Comparison of ENCODE assay signal across 24 mouse cellular contexts in the genomic region with DNA sequence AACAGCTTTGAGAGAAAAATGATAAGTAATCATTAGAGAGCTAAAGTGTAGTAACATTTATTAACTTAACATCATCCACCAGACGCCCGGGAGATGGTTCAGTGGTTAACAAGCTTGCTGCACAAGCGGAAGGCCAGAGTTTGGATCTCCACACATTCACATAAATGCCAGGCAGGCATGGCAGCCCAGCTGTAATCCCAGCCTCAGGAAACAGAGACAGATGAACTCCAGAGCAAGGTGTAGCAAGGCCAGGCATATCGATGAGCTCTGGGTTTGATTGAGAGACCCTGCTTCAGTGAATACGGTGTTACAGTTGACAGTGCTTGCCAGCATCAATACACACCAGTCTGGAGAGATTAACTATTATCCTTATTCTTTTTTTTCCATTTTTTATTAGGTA.
"Had no signal": no experiment of that assay in that cellular context is flagged by ENCODE, and none has a peak within 500 bp of the region (broad histone marks: within the 10 kb centered on the region; RNA-seq: fewer than 3 reads in every experiment).

No protein-coding gene starts in this region.

- H3K36me3 ChIP-seq: kidney, embryonic 15.5 days; limb, embryonic 10.5 days; limb, embryonic 13.5 days; liver, embryonic 12.5 days; liver, embryonic 15.5 days; lung, embryonic 15.5 days; midbrain, embryonic 10.5 days; neural tube, embryonic 12.5 days; neural tube, embryonic 15.5 days had no signal

- H3K9ac ChIP-seq: kidney, embryonic 15.5 days; limb, embryonic 13.5 days; liver, embryonic 12.5 days; liver, embryonic 15.5 days; lung, embryonic 15.5 days; neural tube, embryonic 12.5 days; neural tube, embryonic 15.5 days had no signal

- H3K9me3 ChIP-seq: kidney, embryonic 15.5 days; limb, embryonic 10.5 days; limb, embryonic 13.5 days; liver, embryonic 12.5 days; liver, embryonic 15.5 days; lung, embryonic 15.5 days; midbrain, embryonic 10.5 days; neural tube, embryonic 12.5 days; neural tube, embryonic 15.5 days had no signal

- H3K27me3 ChIP-seq: kidney, embryonic 15.5 days; limb, embryonic 13.5 days; liver, embryonic 12.5 days; liver, embryonic 15.5 days; lung, embryonic 15.5 days; neural tube, embryonic 12.5 days; neural tube, embryonic 15.5 days had no signal

- H3K4me1 ChIP-seq: kidney, embryonic 15.5 days; limb, embryonic 10.5 days; limb, embryonic 13.5 days; liver, embryonic 12.5 days; liver, embryonic 15.5 days; lung, embryonic 15.5 days; megakaryocyte, embryonic 14.5 days; midbrain, embryonic 10.5 days; neural tube, embryonic 12.5 days; neural tube, embryonic 15.5 days had no signal

- H3K4me3 ChIP-seq: kidney, embryonic 15.5 days; limb, embryonic 10.5 days; limb, embryonic 13.5 days; liver, embryonic 12.5 days; liver, embryonic 15.5 days; lung, embryonic 15.5 days; megakaryocyte, embryonic 14.5 days; midbrain, embryonic 10.5 days; neural tube, embryonic 12.5 days; neural tube, embryonic 15.5 days had no signal

- H3K27ac ChIP-seq: kidney, embryonic 15.5 days; limb, embryonic 10.5 days; limb, embryonic 13.5 days; liver, embryonic 12.5 days; liver, embryonic 15.5 days; lung, embryonic 15.5 days; midbrain, embryonic 10.5 days; neural tube, embryonic 12.5 days; neural tube, embryonic 15.5 days had no signal

- ATAC-seq: liver, embryonic 12.5 days had no signal

- H3K4me2 ChIP-seq: kidney, embryonic 15.5 days; limb, embryonic 13.5 days; liver, embryonic 12.5 days; liver, embryonic 15.5 days; lung, embryonic 15.5 days; neural tube, embryonic 12.5 days; neural tube, embryonic 15.5 days had no signal

- DNase-seq: kidney, adult 8-10 months; kidney, postnatal 36 days; layer of hippocampus, postnatal 36 days; liver; lung, adult 18-20 months; lung, postnatal 10 days; lung, postnatal 36 days; midbrain, embryonic 14.5 days; right cerebral cortex, adult 18-20 months; right cerebral cortex, postnatal 14 days; right cerebral cortex, postnatal 4 days; thymus, adult 2 months; thymus, postnatal 14 days; thymus, postnatal 4 days had no signal
